Mouse (Mus musculus) layer of hippocampus, adult 11-12 months (tissue): ENCODE measurements around the gene Plxna2.
A peak's percentile ranks its signal among the peaks of the same experiment; 100 is the strongest.

Experiments used
- DNase-seq: peaks from one replicate; pipeline ENCODE4 v3.0.0; 2022; ENCODE audit warnings: low spot score

Plxna2 gene

GRCm38 (mm10) chr1:194622677-194623076 lies 4.7 kb downstream of the Plxna2 start:
- DNase-seq = no peak

GRCm38 (mm10) chr1:194623641-194624040 lies 5.6 kb downstream of the Plxna2 start:
- DNase-seq = no peak

GRCm38 (mm10) chr1:194624411-194624810 lies 6.4 kb downstream of the Plxna2 start:
- peak; percentile 37 for DNase-seq

- DNase-seq = no peak
Measured at GRCm38 (mm10) chr1:194624973-194625372, 7.0 kb downstream of the Plxna2 start.

- no peak for DNase-seq
Measured at GRCm38 (mm10) chr1:194626109-194626508, 8.1 kb downstream of the Plxna2 start.

- no peak for DNase-seq
Measured at GRCm38 (mm10) chr1:194627286-194627685, 9.3 kb downstream of the Plxna2 start.

- no peak for DNase-seq
Measured at GRCm38 (mm10) chr1:194629135-194629689, 11.2 kb downstream of the Plxna2 start.

- DNase-seq = no peak
Measured at GRCm38 (mm10) chr1:194630498-194631056, 12.6 kb downstream of the Plxna2 start.

GRCm38 (mm10) chr1:194631574-194631973 lies 13.6 kb downstream of the Plxna2 start:
- no peak for DNase-seq

GRCm38 (mm10) chr1:194632029-194632428 lies 14.0 kb downstream of the Plxna2 start:
- no peak for DNase-seq

GRCm38 (mm10) chr1:194635411-194635810 lies 17.4 kb downstream of the Plxna2 start:
- DNase-seq = no peak

GRCm38 (mm10) chr1:194635942-194636341 lies 17.9 kb downstream of the Plxna2 start:
- no peak for DNase-seq

GRCm38 (mm10) chr1:194637391-194638304 lies 19.6 kb downstream of the Plxna2 start:
- no peak for DNase-seq

GRCm38 (mm10) chr1:194641601-194642301 lies 23.7 kb downstream of the Plxna2 start:
- no peak for DNase-seq

- DNase-seq = no peak
Measured at GRCm38 (mm10) chr1:194642302-194642787, 24.3 kb downstream of the Plxna2 start.

GRCm38 (mm10) chr1:194643930-194644329 lies 25.9 kb downstream of the Plxna2 start:
- DNase-seq = no peak

- DNase-seq = no peak
Measured at GRCm38 (mm10) chr1:194645898-194646297, 27.9 kb downstream of the Plxna2 start.

- no peak for DNase-seq
Measured at GRCm38 (mm10) chr1:194650076-194650475, 32.1 kb downstream of the Plxna2 start.

GRCm38 (mm10) chr1:194650566-194650965 lies 32.5 kb downstream of the Plxna2 start:
- DNase-seq = no peak

- no peak for DNase-seq
Measured at GRCm38 (mm10) chr1:194651987-194652386, 34.0 kb downstream of the Plxna2 start.

GRCm38 (mm10) chr1:194658459-194659160 lies 40.6 kb downstream of the Plxna2 start:
- no peak for DNase-seq
